Mouse (Mus musculus) heart, postnatal 0 days (tissue): ENCODE data around the gene 1700030K09Rik.

Source experiments
- CTCF ChIP-seq: IDR thresholded peaks from 2 replicates; pipeline ENCODE4 v1.5.1; 2016; ENCODE audit warnings: antibody characterized with exemption, control low read depth, low read depth
- EP300 ChIP-seq: IDR thresholded peaks from 2 replicates; pipeline ENCODE4 v1.6.1; 2016; ENCODE audit warnings: antibody characterized with exemption, low read depth

GRCm38 (mm10) chr8:72421362-72422335 lies 22.0 kb upstream of the 1700030K09Rik start, which contains the start of gene Eps15l1:
- TF ChIP-seq CTCF = no peak
- no peak; the same call in 1 of the 2 replicates for TF ChIP-seq EP300
